Mouse (Mus musculus): ENCODE data around the gene Nfic. TPM values are rescaled to one million over a fixed set of nuclear protein-coding genes. Genes with fewer than 3 reads are reported as not detected.

Gene Nfic
- polyA plus RNA-seq, 1 experiment from 2014 or later, result 8.7 TPM

DNA sequence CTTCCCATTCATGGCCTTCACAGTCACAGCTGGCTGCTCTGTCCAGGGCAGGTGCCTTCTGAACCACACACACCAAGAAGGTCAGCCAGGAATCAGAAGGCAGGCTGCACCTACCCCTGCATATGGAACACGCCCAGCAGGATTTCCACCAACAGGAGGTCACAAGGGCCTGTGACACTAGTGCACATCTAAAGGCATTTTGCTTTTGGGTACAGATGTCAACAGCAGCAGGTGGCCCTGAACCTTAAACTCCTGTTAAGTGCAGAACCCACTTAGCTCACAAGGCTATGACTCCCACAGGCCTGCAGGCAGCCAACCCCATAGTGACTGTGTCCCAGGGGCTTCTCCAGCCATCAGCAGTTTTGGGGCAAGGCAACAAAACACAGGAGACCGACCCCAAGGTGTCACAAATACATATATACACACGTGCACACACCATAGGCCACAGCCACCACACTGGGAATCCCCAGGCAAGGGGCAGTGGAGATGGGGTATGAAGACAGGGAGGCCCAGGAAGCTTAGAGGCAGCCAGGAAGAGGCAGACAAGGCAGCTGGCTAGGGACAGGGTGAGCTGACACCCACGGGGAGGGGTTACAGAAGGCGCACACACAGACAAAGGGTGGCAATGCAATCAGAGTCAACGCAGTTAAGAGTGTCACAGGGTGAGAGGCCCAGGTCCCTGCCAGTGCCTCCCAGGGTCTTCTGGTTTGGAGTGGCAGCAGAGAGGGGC lies 88.8 kb downstream of the Nfic start:
- no peak for DNase-seq (ENCODE audit: low spot score)
- no peaks in the 10 kb centered on the region for H3K9me3 ChIP-seq (replicated peaks)
- H3K4me3 ChIP-seq, result peak overlapping the region; percentile 52; the same call in 1 of the 2 replicates
- WGBS, result 81% methylated on average over 6 of the region's 6 CpGs
- peaks cover 65% of the 10 kb centered on the region for H3K4me1 ChIP-seq
- H3K36me3 ChIP-seq, result peaks cover 68% of the 10 kb centered on the region
- peak overlapping the region; percentile 78 for H3K27ac ChIP-seq (replicated peaks)
- H3K27me3 ChIP-seq (ENCODE audit: low read depth, poor library complexity, severe bottlenecking), result peaks cover 33% of the 10 kb centered on the region

GRCm38 (mm10) chr10:81365672-81366476 lies 89.6 kb downstream of the Nfic start, which contains the start of gene 4930404N11Rik:
TSS of gene 4930404N11Rik (minus strand) at chr10:81365816.
- Histone ChIP-seq H3K27me3 (ENCODE audit: low read depth, poor library complexity, severe bottlenecking) (peaks cover 33% of the 10 kb centered on the region), H3K27ac (replicated peaks) (peak within 1 kb of the TSS; percentile 78), H3K4me1 (peaks cover 72% of the 10 kb centered on the region), H3K9me3 (replicated peaks) (no peaks in the 10 kb centered on the region), H3K4me3 (peak within 1 kb of the TSS; percentile 52), H3K36me3 (peaks cover 67% of the 10 kb centered on the region)
- WGBS, result 21% methylated on average over 12 of the region's 12 CpGs
- peak; percentile 84 for DNase-seq (ENCODE audit: low spot score)

DNA sequence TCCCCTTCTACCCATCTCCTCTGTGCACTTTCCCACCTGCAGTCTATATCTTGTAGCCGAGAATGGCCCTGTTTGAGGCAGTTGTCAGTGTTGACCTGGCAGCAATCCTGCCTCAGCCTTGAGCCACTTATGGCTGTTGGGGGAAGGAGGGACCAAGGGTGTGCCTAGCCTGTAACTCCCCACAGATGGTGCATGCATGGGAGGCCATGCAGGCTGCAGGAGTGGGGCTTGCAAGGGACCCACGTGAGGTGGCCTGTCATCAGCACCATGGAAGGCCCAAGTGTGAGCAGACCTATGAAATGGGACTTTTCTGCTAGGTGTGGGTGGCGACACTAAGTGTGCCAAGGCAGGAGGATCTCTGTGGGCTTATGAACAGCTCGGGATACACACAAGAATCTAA lies 90.4 kb downstream of the Nfic start:
- peak overlapping the region; percentile 78 for H3K27ac ChIP-seq (replicated peaks)
- peaks cover 80% of the 10 kb centered on the region for H3K4me1 ChIP-seq
- peaks cover 33% of the 10 kb centered on the region for H3K27me3 ChIP-seq (ENCODE audit: low read depth, poor library complexity, severe bottlenecking)
- WGBS, result 37% methylated on average over 4 of the region's 4 CpGs
- peaks cover 59% of the 10 kb centered on the region for H3K36me3 ChIP-seq
- H3K9me3 ChIP-seq (replicated peaks), result no peaks in the 10 kb centered on the region
- DNase-seq (ENCODE audit: low spot score), result no peak
- H3K4me3 ChIP-seq, result peak overlapping the region; percentile 52

- H3K27me3 ChIP-seq (ENCODE audit: low read depth, poor library complexity, severe bottlenecking), result peaks cover 33% of the 10 kb centered on the region
- peak; percentile 40 for DNase-seq (ENCODE audit: low spot score)
- peaks cover 85% of the 10 kb centered on the region for H3K4me1 ChIP-seq
- H3K9me3 ChIP-seq (replicated peaks), result no peaks in the 10 kb centered on the region
- WGBS, result 9% methylated on average over 28 of the region's 28 CpGs
- H3K27ac ChIP-seq (replicated peaks), result peak overlapping the region; percentile 78
- peak overlapping the region; percentile 52 for H3K4me3 ChIP-seq
- H3K36me3 ChIP-seq, result peaks cover 55% of the 10 kb centered on the region
Observed at GRCm38 (mm10) chr10:81364666-81365065, 90.8 kb downstream of the Nfic start.

GRCm38 (mm10) chr10:81363436-81364346 lies 91.7 kb downstream of the Nfic start:
- peak; percentile 47 for DNase-seq (ENCODE audit: low spot score)
- Histone ChIP-seq H3K9me3 (replicated peaks) (no peaks in the 10 kb centered on the region), H3K27me3 (ENCODE audit: low read depth, poor library complexity, severe bottlenecking) (peaks cover 40% of the 10 kb centered on the region), H3K4me1 (peaks cover 94% of the 10 kb centered on the region), H3K27ac (replicated peaks) (peak overlapping the region; percentile 78), H3K4me3 (peak overlapping the region; percentile 52), H3K36me3 (peaks cover 45% of the 10 kb centered on the region)
- WGBS, result 11% methylated on average over 54 of the region's 54 CpGs

DNA sequence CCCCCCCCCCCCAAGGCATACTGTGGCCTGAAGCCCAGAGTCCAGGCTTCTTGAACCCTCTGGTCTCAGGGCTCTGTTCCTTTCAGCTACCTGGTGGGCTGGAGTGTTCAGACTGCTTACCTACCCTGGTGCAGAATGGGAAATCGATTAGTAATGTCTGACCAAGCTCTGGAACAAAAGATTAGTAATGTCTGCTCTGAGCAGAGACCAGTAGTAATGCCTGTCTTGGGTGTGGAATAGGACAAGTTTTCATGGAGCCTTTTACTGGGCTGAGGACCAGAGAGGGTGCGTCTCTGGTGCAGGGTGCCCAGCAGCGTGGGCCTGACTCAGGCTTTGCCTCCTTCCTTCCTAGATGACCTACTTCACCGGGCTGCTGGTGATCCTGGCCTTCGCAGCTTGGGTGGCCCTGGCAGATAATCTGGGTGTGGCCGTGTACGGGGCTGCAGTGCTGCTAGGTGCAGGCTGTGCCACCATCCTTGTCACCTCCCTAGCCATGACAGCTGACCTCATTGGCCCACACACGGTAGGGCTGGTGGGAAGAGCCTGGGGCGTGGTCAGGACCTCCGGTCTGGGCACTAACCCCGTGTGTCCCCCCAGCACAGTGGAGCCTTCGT lies 93.0 kb downstream of the Nfic start:
- 71% methylated on average over 12 of the region's 12 CpGs for WGBS
- peaks cover 100% of the 10 kb centered on the region for H3K4me1 ChIP-seq
- peaks cover 52% of the 10 kb centered on the region for H3K27me3 ChIP-seq (ENCODE audit: low read depth, poor library complexity, severe bottlenecking)

DNA sequence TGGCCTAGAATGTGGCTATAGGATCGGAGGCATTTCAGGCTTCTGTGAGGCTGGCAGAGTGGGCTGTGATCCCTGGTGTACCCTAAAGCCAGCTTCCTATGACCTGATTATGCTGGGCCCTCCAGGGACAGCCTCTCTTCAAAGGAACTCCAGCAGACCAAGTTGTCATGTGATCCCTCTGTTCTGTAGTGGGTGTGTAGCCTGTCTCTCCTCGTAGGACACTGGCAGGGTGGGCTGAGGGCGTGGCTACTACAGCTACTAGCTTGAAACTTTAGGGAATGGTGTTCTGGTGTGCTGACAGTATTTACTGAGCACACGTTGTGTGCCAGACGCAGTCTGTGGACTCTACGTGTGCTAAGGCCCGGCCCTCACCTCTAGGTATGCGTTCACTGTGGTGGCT lies 94.7 kb downstream of the Nfic start:
- peaks cover 94% of the 10 kb centered on the region for H3K4me1 ChIP-seq
- H3K9me3 ChIP-seq (replicated peaks), result no peaks in the 10 kb centered on the region
- H3K27ac ChIP-seq (replicated peaks), result no peak overlapping the region
- peaks cover 19% of the 10 kb centered on the region for H3K36me3 ChIP-seq
- WGBS, result 71% methylated on average over 8 of the region's 8 CpGs
- H3K4me3 ChIP-seq, result no peak overlapping the region
- no peak for DNase-seq (ENCODE audit: low spot score)
- peaks cover 64% of the 10 kb centered on the region for H3K27me3 ChIP-seq (ENCODE audit: low read depth, poor library complexity, severe bottlenecking)

More for the DNA sequence above, 93.0 kb downstream of the Nfic start:
- no peak for DNase-seq (ENCODE audit: low spot score)
- Histone ChIP-seq H3K9me3 (replicated peaks) (no peaks in the 10 kb centered on the region), H3K4me3 (0 out of 2 replicates have a peak overlapping the region, but pooled peaks have one; percentile 52), H3K27ac (replicated peaks) (peak overlapping the region; percentile 78), H3K36me3 (peaks cover 32% of the 10 kb centered on the region)

DNA sequence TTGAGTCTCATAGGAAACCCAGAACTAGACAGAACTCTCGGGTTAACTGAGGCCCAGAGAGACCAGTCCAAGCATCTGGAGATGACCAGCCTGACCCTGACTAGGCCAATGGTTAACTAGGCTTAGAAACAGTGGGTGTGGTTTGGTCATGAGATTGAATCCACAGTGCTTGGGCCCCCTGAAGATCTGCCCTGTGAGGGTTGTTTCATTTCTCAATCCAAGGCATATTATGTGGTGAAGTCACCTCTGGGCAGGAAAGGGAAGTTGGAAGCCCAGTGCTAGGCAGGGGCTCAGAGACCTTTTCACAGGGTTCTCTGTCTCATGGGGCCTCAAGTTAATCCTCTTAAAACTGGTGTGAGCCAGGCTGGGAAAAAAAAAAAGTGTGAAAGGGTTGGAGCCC lies 96.6 kb downstream of the Nfic start:
- H3K4me3 ChIP-seq, result peak overlapping the region; percentile 78
- peak overlapping the region; percentile 25; the same call in 1 of the 2 replicates for H3K27ac ChIP-seq (replicated peaks)
- no peaks in the 10 kb centered on the region for H3K9me3 ChIP-seq (replicated peaks)
- H3K4me1 ChIP-seq, result peaks cover 88% of the 10 kb centered on the region
- H3K27me3 ChIP-seq (ENCODE audit: low read depth, poor library complexity, severe bottlenecking), result peaks cover 64% of the 10 kb centered on the region
- 56% methylated on average over 1 of the region's 1 CpGs for WGBS
- no peak for DNase-seq (ENCODE audit: low spot score)
- peaks cover 19% of the 10 kb centered on the region for H3K36me3 ChIP-seq

DNA sequence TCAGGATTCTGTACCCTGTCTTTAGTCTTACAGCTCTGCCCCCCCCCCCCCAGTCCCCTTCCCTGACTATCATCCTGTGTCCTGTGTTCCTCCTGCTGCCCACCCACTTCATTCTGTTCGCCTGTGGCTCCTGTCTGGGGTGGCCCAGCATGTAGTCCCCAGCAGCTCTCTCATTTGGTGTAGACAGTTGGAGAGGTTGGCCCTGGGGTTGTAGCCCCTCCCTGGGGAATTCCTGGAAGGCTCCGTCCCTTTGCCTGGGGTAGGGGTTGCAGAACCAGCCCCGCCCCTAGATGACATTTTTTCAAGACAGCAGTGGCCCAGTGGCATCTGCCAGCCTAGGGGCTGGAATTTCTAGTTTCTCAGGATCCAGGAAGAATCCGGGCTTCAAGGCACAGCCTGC lies 97.2 kb downstream of the Nfic start:
- Histone ChIP-seq H3K9me3 (replicated peaks) (no peaks in the 10 kb centered on the region), H3K27ac (replicated peaks) (peak overlapping the region; percentile 84), H3K4me3 (peak overlapping the region; percentile 78), H3K36me3 (peaks cover 19% of the 10 kb centered on the region), H3K4me1 (peaks cover 81% of the 10 kb centered on the region), H3K27me3 (ENCODE audit: low read depth, poor library complexity, severe bottlenecking) (peaks cover 58% of the 10 kb centered on the region)
- DNase-seq (ENCODE audit: low spot score), result no peak
- WGBS, result 24% methylated on average over 4 of the region's 4 CpGs

DNA sequence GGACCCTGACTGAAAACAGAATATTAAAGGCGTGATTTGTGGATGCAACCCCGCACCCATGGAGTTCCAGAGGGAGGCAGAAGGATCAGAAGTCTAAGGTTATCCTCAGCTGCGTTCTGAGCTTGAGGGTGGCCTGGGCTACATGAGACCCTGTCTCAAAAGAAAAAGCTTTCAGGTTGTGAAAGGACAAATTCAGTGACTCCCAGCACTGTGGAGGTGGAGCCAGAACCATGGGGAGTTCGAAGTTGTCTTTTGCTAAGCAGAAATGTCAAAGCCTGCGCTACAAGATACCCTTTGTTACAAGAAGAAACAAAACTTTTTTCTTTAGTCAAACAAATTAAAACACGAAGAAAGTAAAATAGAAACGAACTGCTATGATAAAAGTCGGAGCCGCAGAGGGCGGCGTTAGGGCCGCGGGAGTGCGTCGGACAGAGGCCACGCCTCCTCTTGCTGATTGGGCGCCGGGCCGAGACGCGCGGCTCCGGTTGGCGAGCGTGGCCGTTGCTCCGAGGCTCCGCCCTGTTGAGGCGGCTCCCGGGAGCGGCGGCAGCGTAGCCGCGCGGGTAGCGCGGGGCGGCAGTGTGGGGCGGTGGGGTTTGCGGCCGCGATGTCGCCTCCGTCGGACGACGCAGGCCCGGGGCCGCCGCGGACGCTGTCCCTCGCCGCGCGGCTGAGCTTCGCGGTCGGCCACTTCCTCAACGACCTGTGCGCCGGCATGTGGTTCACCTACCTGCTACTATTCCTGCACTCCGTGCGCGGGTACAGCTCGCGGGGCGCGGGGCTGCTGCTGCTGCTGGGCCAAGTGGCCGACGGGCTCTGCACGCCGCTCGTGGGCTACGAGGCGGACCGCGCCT lies 98.2 kb downstream of the Nfic start, which contains the start of gene Mfsd12:
Mfsd12 (plus strand) TSS at position 501 of the 854 bp plus-strand sequence.
- Histone ChIP-seq H3K27ac (replicated peaks) (peak within 1 kb of the TSS; percentile 84), H3K9me3 (replicated peaks) (no peaks in the 10 kb centered on the region), H3K27me3 (ENCODE audit: low read depth, poor library complexity, severe bottlenecking) (peaks cover 48% of the 10 kb centered on the region), H3K4me3 (peak within 1 kb of the TSS; percentile 78), H3K4me1 (peaks cover 72% of the 10 kb centered on the region), H3K36me3 (peaks cover 12% of the 10 kb centered on the region)
- 2% methylated on average over 79 of the region's 79 CpGs for WGBS
- peak; percentile 87 for DNase-seq (ENCODE audit: low spot score)

GRCm38 (mm10) chr10:81356352-81356990 lies 99.0 kb downstream of the Nfic start:
- H3K27ac ChIP-seq (replicated peaks), result peak overlapping the region; percentile 53; the same call in 1 of the 2 replicates
- H3K4me1 ChIP-seq, result peaks cover 71% of the 10 kb centered on the region
- H3K27me3 ChIP-seq (ENCODE audit: low read depth, poor library complexity, severe bottlenecking), result peaks cover 43% of the 10 kb centered on the region
- peak overlapping the region; percentile 78 for H3K4me3 ChIP-seq
- H3K9me3 ChIP-seq (replicated peaks), result no peaks in the 10 kb centered on the region
- no peak for DNase-seq (ENCODE audit: low spot score)
- 61% methylated on average over 12 of the region's 12 CpGs for WGBS
- peaks cover 5% of the 10 kb centered on the region for H3K36me3 ChIP-seq
